Mouse (Mus musculus) NIH3T3 (cell line): ENCODE results near the gene Faap100.
A peak's percentile ranks its signal among the peaks of the same experiment; 100 is the strongest.
"Not testable (repeated sequence)": the region's sequence is repeated elsewhere in the genome, so short reads cannot be mapped to it uniquely, and the experiment has no call there.

Experiments
- DNase-seq: peaks from one replicate; pipeline ENCODE4 v3.0.0-alpha.2; 2012; ENCODE audit warnings: low read depth

Faap100 gene

GRCm38 (mm10) chr11:120376302-120377160, 2.0 kb downstream of the Faap100 start:
- DNase-seq: no peak

DNA sequence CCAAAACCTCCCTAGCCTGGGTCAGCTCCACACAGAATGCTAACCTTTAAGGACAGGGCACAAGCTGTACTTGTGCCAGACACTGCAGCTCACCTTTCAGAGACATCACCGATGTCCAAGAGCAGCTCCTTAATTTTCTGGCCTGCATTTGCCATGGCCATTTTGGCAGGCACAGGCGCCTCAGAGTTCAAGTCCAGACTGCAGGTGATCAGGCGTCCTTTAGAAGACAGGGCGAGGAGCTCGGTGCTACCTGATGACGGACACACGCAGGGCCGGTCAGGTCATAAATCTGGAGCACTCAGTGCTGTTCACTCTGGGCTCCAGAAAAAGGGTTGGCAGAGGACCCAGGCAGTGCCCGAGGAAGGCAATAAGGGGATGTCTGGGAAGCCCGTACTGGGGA, 3.2 kb downstream of the Faap100 start:
- DNase-seq: no peak

GRCm38 (mm10) chr11:120373820-120374586, 4.6 kb downstream of the Faap100 start:
- peak; percentile 42 for DNase-seq

DNA sequence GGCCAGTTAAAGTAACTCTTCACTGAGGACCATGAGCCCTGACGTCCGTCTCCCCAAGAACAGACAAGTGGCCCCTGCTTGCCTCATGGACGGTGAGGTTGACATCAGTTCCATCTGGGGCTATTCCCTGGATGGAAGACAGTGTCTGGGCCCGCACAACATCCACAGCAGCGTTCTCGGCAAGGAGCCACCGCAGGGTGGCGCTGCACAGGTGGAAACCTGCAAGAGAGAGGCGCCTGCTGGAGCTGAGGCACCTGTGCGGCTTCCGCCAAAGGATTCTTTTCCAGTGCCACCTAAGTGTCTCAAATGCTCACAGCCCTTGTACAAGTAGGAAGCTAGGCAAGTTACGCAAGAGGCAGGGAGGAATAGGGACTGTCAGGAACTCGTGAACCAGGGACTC, 5.5 kb downstream of the Faap100 start:
- DNase-seq: no peak

DNA sequence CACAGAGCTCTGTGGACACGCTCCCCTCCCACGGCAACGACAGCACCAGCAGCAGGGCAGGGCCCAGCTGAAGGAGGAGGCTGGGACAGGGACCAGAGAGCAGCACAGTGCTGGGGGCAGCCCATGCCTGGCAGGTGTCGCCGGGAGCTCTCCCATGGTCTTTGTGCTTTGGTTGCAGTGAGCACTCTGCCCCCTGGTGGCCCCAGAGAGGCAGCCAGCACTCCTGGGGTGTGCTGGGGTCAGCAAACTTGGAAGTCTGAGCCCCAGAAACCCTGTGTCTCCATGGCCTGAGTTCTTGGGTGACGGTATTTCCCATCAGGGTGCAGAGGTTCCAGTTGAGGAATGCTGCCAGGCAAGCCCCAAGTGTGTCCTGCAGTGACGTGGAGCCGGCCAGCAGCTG, 8.9 kb downstream of the Faap100 start:
- peak; percentile 84 for DNase-seq

DNA sequence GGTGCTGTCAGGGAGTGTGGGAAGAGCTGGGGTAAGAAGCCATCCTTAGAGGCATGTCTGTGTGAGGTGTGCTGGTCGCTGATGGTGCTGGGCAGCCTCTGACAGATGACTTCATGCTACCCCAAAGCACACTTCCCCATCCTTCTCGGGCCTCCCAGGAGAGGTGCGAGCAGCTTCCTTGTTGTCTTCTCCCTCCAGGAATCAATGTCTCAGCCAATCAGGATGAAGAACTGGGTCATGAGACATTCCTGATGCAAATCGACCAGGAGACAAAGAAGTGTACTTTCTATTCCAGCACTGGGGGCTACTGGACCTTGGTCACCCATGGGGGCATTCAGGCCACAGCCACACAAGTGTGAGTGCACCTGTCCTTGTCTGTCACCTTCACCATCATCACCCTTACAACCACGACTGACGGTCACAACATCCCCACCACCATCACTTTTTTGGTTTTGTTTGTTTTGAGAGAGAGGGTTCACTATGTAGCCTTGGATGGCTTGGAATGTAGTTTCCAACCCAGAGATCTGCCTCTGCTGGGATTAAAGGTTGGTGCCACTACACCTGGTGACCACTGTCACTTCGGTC, 12.0 kb downstream of the Faap100 start:
- DNase-seq: no peak

GRCm38 (mm10) chr11:120362891-120363290, 15.7 kb downstream of the Faap100 start:
- DNase-seq: no peak

GRCm38 (mm10) chr11:120361295-120361694, 17.3 kb downstream of the Faap100 start, which contains the start of gene Fscn2:
Gene Fscn2 (plus strand): TSS chr11:120361534.
- no peak for DNase-seq

GRCm38 (mm10) chr11:120360755-120361154, 17.8 kb downstream of the Faap100 start:
- DNase-seq: no peak

DNA sequence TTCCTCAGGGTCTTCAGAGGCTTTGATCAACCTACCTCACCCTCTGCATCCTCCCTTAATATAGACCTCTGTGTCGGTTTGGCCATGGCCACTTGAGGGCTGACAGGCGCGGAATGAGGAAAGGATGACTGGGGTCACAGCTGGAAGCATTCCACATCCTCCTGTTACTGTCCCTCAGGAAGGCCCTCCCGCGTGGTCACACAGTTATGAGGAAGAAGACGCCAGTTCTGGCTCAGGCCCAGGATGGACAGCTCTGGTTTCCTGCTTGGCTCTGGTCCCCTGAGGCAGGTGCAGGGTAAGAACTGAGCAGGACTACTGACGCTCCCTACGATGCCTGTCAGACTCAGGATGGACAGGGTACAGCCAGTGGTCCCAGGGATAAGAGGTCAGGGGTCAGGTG, 18.5 kb downstream of the Faap100 start:
- no peak for DNase-seq

DNA sequence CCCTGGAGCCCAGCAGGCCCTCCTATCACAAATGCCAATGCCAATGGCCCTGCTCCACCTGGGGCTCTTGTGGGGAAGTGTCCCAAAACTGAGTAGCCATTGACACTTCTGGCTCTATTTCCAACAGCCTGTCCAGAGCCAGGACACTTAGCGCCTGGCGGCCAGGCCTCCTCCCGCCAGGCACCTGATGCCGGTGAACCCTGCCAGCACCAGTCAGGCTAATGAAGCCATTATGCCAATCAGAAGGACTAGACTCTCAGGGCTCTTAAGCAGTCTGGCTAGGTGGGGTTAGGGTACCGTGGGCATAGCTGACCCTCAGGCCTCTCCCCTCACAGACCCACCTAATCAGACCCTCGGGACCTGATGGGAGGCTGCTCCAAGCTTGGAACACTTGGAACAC, 19.2 kb downstream of the Faap100 start:
- no peak for DNase-seq

GRCm38 (mm10) chr11:120357791-120358401, 20.7 kb downstream of the Faap100 start:
- peak; percentile 89 for DNase-seq

- DNase-seq: no peak
These were observed 21.7 kb downstream of the Faap100 start for GRCm38 (mm10) chr11:120356900-120357299.

DNA sequence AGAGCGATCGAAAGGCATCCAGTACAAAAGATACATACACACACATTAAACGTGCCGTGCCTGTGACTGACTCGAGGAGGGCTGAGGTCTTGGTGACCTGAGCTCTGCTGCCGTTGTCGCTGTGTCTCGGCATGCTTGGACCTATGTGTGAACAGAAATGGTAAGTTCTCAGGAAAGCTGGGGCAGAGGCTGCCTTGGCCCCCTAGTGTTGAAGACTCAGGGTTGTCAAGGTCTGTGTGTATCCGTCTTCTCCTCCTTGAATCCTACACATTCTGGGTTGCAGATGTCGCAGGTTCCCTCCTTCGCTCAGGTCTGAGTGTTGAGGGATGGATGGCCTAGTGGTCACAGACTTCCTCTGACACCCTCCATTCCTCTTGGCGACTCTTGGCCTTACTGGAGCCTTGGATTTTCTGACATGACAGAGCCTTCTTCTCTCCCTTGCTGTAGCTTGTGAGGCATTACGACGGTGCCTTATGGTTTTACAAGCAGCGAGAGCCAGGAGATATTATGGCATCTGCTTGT, 22.2 kb downstream of the Faap100 start:
- DNase-seq: no peak

- DNase-seq: peak; percentile 55
These were observed 23.1 kb downstream of the Faap100 start for GRCm38 (mm10) chr11:120355277-120356039.

DNA sequence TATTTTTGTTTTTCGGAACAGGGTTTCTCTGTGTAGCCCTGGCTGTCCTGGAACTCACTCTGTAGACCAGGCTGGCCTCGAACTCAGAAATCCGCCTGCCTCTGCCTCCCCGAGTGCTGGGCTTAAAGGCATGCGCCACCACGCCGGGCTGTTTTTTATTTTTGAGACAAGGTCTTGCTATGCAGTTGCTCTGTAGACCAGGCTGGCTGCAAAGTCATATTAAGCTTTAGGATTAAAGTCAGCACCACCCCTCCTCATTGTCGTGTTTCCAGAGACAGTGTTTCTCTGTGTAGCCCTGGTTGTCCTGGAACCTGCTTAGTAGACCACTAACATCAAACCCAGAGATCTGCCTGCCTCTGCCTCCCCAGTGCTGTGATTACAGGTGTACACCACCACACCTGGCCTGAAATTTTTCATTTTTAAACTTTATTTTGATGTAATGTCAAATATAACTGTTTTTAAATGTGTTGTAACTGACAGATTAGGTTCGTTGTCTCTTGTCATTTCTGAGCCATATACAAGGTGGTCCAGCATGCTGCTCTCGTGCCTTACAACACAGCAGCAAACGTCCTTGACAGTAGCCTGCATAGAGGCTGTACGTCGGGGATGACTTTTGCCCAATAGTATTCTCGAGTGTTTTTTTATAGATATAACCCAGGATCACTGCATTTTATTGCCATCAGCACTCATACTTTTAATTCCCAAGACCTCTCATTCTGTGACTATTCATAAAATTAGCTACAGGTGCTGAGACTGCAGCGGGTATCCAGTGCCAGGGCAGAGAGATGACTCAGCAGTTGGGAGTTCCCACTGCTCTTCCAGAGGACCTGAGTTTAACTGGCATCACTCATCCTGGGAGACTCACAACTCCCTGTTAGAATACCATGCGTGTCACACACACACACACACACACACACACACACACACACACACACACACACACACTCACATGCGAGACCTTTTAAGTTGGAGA, 24.0 kb downstream of the Faap100 start:
- DNase-seq: peak; percentile 82

GRCm38 (mm10) chr11:120353500-120354303, 24.9 kb downstream of the Faap100 start:
- DNase-seq: peak; percentile 84

- DNase-seq: peak; percentile 84
These were observed 25.8 kb downstream of the Faap100 start for GRCm38 (mm10) chr11:120352571-120353290.

GRCm38 (mm10) chr11:120352093-120352350, 26.5 kb downstream of the Faap100 start:
- DNase-seq: not testable (repeated sequence)
